Mouse (Mus musculus) brain, embryonic 14.5 days (tissue): ENCODE data around the gene Nck1.

Experiments
- CTCF ChIP-seq: fragments of 200-500 bp; IDR thresholded peaks from 2 replicates; pipeline ENCODE4 v1.5.1; 2012; ENCODE audit warnings: inconsistent platforms, mild to moderate bottlenecking, moderate library complexity, borderline replicate concordance; ENCODE audit not compliant: insufficient read depth, insufficient read length; ENCODE audit errors: extremely low read depth
- POLR2A ChIP-seq: fragments of 200-500 bp; IDR thresholded peaks from 2 replicates; pipeline ENCODE4 v1.6.1; 2012; ENCODE audit warnings: mild to moderate bottlenecking, inconsistent platforms, borderline replicate concordance; ENCODE audit not compliant: poor library complexity, insufficient read depth, insufficient read length, severe bottlenecking; ENCODE audit errors: extremely low read depth

DNA sequence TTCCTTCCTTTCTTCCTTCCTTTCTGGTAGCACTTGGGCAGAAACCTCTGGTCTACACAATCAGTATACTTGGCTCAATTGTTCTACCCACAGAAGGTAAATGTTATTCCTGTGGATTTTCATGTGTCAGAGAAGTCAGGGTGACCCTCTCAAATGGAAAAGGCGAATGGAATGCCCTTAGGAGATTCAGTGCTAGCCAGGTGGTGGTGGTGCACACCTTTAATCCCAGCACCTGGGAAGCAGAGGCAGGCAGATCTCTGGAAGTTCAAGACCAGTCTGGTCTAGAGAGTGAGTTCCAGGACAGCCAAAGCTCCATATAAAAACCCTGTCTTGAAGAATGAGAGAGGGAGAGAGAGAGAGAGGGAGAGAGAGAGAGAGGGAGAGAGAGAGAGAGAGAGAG lies 75.7 kb downstream of the Nck1 start:
- TF ChIP-seq CTCF (no peak), POLR2A (no peak)
